Mouse (Mus musculus): ENCODE data around the gene Gnpat.

GRCm38 (mm10) chr8:124828561-124829240 lies 34.1 kb upstream of the Gnpat start:
- no peak for TF ChIP-seq POLR2A (IDR thresholded peaks at IDR 0.05; ENCODE audit: extremely low read depth, insufficient read depth, low read length)
- TF ChIP-seq CTCF (IDR thresholded peaks at IDR 0.05; ENCODE audit: extremely low read depth, insufficient read depth, low read length), result no peak

Measured in cortical plate, adult 2 months (tissue).